Comparison of ENCODE assay signal across 8 mouse cellular contexts in the genomic region with DNA sequence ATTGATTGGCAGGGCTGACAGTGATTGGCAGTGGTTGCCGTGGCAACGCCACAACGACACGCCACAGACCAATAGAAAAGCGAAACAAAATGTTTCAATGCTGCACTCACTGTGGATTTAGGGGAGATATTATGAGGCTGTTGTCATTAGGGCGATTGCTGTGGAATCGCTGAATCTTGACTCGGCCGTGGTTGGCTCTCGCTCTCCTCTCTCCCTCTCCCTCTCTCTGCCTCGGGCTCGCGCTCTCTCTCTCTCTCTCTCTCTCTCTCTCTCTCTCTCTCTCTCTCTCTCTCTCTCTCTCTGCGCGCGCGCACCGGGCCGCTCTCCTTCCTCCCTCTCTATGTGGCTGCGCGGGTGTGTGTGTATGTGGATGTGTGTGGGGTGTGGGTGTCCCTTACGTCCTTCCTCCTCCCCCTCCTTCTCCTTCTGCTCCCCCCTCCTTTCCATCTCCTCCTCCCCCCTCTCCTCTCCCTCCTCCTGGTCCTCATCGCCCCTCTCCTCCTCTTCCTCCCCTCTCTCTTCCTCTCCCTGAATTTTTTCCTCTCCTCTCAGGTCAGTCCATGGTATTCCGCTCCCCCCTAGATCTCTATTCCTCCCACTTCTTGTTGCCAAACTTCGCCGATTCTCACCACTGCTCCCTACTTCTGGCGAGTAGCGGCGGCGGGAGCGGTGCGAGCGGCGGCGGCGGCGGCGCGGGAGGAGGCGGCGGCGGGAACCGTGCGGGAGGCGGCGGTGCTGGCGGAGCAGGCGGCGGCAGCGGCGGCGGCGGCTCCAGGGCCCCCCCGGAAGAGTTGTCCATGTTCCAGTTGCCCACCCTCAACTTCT. TPM values are rescaled to one million over a fixed set of nuclear protein-coding genes. Genes with fewer than 3 reads are reported as not detected.
A peak's percentile ranks its signal among the peaks of the same experiment; 100 is the strongest.
DNase-seq lines count a peak whose midpoint lies in the region; ATAC-seq lines count a peak whose summit lies in the region.

No protein-coding gene starts in this region.

- H3K27me3 ChIP-seq in lung, embryonic 16.5 days (ENCODE audit: control insufficient read depth, insufficient read depth, low read depth, low read length), result peaks cover 94% of the 10 kb centered on the region
- H3K27me3 ChIP-seq in forebrain, embryonic 10.5 days (ENCODE audit: poor library complexity, severe bottlenecking), result peaks cover 100% of the 10 kb centered on the region
- H3K27me3 ChIP-seq in limb, embryonic 15.5 days, result peaks cover 95% of the 10 kb centered on the region
- H3K27me3 ChIP-seq in stomach, embryonic 16.5 days (ENCODE audit: control insufficient read depth, insufficient read depth, low read length), result peaks cover 88% of the 10 kb centered on the region

- under 1% methylated on average over 49 of the region's 54 CpGs for WGBS in lung, embryonic 16.5 days
- under 1% methylated on average over 53 of the region's 54 CpGs for WGBS in forebrain, embryonic 10.5 days
- 1% methylated on average over 48 of the region's 54 CpGs for WGBS in limb, embryonic 15.5 days
- WGBS in stomach, embryonic 16.5 days, result 1% methylated on average over 54 of the region's 54 CpGs

- H3K9me3 ChIP-seq in lung, embryonic 16.5 days (ENCODE audit: control insufficient read depth, low read length), result no peaks in the 10 kb centered on the region
- no peaks in the 10 kb centered on the region for H3K9me3 ChIP-seq in forebrain, embryonic 10.5 days
- H3K9me3 ChIP-seq in limb, embryonic 15.5 days, result no peaks in the 10 kb centered on the region
- no peaks in the 10 kb centered on the region for H3K9me3 ChIP-seq in stomach, embryonic 16.5 days (replicated peaks; ENCODE audit: control insufficient read depth, low read length)

- peak overlapping the region; percentile 37 for H3K4me3 ChIP-seq in lung, embryonic 16.5 days (ENCODE audit: low read length)
- peak overlapping the region; percentile 76 for H3K4me3 ChIP-seq in forebrain, embryonic 10.5 days
- H3K4me3 ChIP-seq in limb, embryonic 15.5 days, result peak overlapping the region; percentile 36
- peak overlapping the region; percentile 25 for H3K4me3 ChIP-seq in stomach, embryonic 16.5 days (replicated peaks; ENCODE audit: low read length)

- DNase-seq in lung, postnatal 36 days, result no peak
- peak; percentile 82 for DNase-seq in forebrain, embryonic 10.5 days (ENCODE audit: extremely low spot score, low spot score)
- no peak for DNase-seq in left cerebral cortex, postnatal 25 days (ENCODE audit: low spot score in 2 of 2)
- no peak for DNase-seq in kidney, postnatal 14 days
- no peak for DNase-seq in frontal cortex, postnatal 14 days (ENCODE audit: low spot score in 2 of 2)

- H3K4me2 ChIP-seq in lung, embryonic 16.5 days (ENCODE audit: low read depth, low read length), result peak overlapping the region; percentile 43
- H3K4me2 ChIP-seq in limb, embryonic 15.5 days, result peak overlapping the region; percentile 66
- H3K4me2 ChIP-seq in stomach, embryonic 16.5 days (ENCODE audit: low read depth, low read length), result peak overlapping the region; percentile 43

- no peak overlapping the region for H3K9ac ChIP-seq in lung, embryonic 16.5 days (ENCODE audit: low read length)
- H3K9ac ChIP-seq in limb, embryonic 15.5 days, result no peak overlapping the region
- H3K9ac ChIP-seq in stomach, embryonic 16.5 days (ENCODE audit: low read length), result peak overlapping the region; percentile 7; the same call in 1 of the 2 replicates

- no peak for ATAC-seq in lung, embryonic 16.5 days (ENCODE audit: low read depth)
- no peak for ATAC-seq in limb, embryonic 15.5 days (ENCODE audit: insufficient number of reproducible peaks, low FRiP score, low TSS enrichment, low read depth)
- no peak for ATAC-seq in stomach, embryonic 16.5 days (ENCODE audit: insufficient read depth, low FRiP score)

- H3K27ac ChIP-seq in lung, embryonic 16.5 days (ENCODE audit: low read length), result no peak overlapping the region
- peak overlapping the region; percentile 95 for H3K27ac ChIP-seq in forebrain, embryonic 10.5 days
- no peak overlapping the region for H3K27ac ChIP-seq in limb, embryonic 15.5 days
- H3K27ac ChIP-seq in stomach, embryonic 16.5 days (ENCODE audit: low read length), result no peak overlapping the region

- intact Hi-C loops in left cerebral cortex, postnatal 25 days (cut with DNase I), result loop anchor here (5.0 kb wide), 4 partner anchors 61 to 176 kb away; no protein-coding TSS in a partner anchor

- H3K4me1 ChIP-seq in lung, embryonic 16.5 days (replicated peaks; ENCODE audit: control insufficient read depth, insufficient read depth, low read length), result peaks cover 8% of the 10 kb centered on the region
- H3K4me1 ChIP-seq in forebrain, embryonic 10.5 days, result peaks cover 98% of the 10 kb centered on the region
- peaks cover 35% of the 10 kb centered on the region for H3K4me1 ChIP-seq in limb, embryonic 15.5 days
- peaks cover 10% of the 10 kb centered on the region for H3K4me1 ChIP-seq in stomach, embryonic 16.5 days (ENCODE audit: control insufficient read depth, insufficient read depth, low read length)

- no peaks in the 10 kb centered on the region for H3K36me3 ChIP-seq in lung, embryonic 16.5 days (ENCODE audit: control insufficient read depth, insufficient read depth, low read length)
- peaks cover 7% of the 10 kb centered on the region; the same call in 1 of the 2 replicates for H3K36me3 ChIP-seq in forebrain, embryonic 10.5 days (replicated peaks)
- no peaks in the 10 kb centered on the region for H3K36me3 ChIP-seq in limb, embryonic 15.5 days
- no peaks in the 10 kb centered on the region for H3K36me3 ChIP-seq in stomach, embryonic 16.5 days (ENCODE audit: control insufficient read depth, insufficient read depth, low read length)

RNA-seq across cellular contexts. Expression of gene Six3, which starts 7.5 kb away (rescaled TPM):
- not detected in 2 replicates for polyA plus RNA-seq in lung, embryonic 16.5 days (2015; fragmentation: Nextera tagmentation; extraction: Ambion mirVana)
- 13.1 and 15.5 TPM in 2 replicates for polyA plus RNA-seq in forebrain, embryonic 10.5 days (2016; fragmentation: Nextera tagmentation; extraction: Ambion mirVana)
- not detected in 2 replicates for polyA plus RNA-seq in limb, embryonic 15.5 days (2015; fragmentation: Nextera tagmentation; extraction: Ambion mirVana)
- polyA plus RNA-seq in stomach, embryonic 16.5 days (2015; fragmentation: Nextera tagmentation; extraction: Ambion mirVana), result not detected in 2 replicates
- total RNA-seq in left cerebral cortex, postnatal 25 days (2021), result 1 to 10 TPM in 1 of 2 experiments, under 1 TPM in 1; 0.89 to 8.4 TPM

Comparison
In these comparisons a context has a peak if more than half of its experiments do, and no peak if none do; other contexts are left out.
1. H3K4me3 ChIP-seq: peak in every context shown above with its lines; median percentile 76 in forebrain, embryonic 10.5 days; 37 in lung, embryonic 16.5 days; 36 in limb, embryonic 15.5 days; 25 in stomach, embryonic 16.5 days.
2. RNA of gene Six3, which starts 7.5 kb away (polyA plus RNA-seq): 13.1 to 15.5 TPM in forebrain, embryonic 10.5 days; not detected in limb, embryonic 15.5 days, not detected in lung, embryonic 16.5 days and not detected in stomach, embryonic 16.5 days; every median in the first group is over 10 times any median in the second.
3. Peak in every context shown above with its lines, with median percentiles within 50 percentile points of each other: H3K4me2 ChIP-seq.